Mouse (Mus musculus): ENCODE measurements around the gene Defb18. TPM values are rescaled to one million over a fixed set of nuclear protein-coding genes. Genes with fewer than 3 reads are reported as not detected.

Defb18 gene
- polyA plus RNA-seq, 1 experiment from 2014 or later: not detected

Other genes starting within 250 kb of the Defb18 start
- not detected in 2 replicates for gene Crisp4, start 91.5 kb downstream of the Defb18 start, polyA plus RNA-seq (2015; fragmentation: Nextera tagmentation; extraction: Ambion mirVana)
- not detected in 2 replicates for gene Defb41, start 27.7 kb upstream of the Defb18 start, polyA plus RNA-seq (2015; fragmentation: Nextera tagmentation; extraction: Ambion mirVana)